Comparison of ENCODE assay signal across 11 mouse cellular contexts in the genomic region with DNA sequence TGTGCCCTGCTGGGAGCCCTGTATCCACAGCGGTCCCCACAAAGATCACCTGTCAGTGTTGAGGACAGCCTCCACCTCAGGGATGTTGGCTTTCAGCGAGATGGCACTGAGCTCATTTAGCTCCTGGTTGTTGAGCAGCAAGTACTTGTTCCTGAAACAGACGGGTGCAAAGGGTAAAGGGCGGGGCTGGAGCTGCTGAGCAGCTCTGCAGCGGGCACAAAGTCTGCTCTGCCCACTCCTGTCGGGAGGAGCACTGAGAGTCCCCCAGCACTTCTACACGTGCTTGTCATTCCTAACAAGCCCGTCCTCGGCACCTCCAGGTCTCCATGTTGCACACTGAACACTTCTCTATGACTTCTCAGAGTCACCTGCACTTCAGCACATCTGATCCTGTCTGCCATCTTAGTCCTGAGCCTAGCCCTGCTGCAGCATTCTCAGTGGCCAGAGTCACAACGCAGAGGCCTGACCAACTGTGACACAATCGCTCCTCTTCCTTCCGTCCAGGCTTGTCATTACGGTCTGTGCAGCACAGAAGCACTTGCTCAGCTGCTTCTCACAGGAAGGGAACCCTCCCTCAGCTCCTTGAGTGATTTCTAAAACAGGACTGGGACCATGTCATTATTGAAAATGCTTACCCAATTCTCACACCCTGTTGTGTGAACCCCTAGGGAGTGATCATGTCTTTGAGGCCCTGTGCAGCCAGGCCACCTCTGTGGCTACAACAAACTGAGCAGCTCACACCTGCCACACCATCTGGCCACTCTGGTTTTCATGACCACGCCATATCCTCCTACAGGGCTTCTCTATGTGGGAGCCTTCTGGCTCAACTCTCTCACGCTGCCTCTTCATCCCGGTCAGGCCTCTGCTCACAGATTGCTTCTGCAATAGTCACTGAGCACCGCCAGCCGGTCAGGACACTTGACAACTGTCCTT. TPM values are rescaled to one million over a fixed set of nuclear protein-coding genes. Genes with fewer than 3 reads are reported as not detected.
DNase-seq lines count a peak whose midpoint lies in the region; ATAC-seq lines count a peak whose summit lies in the region.
"Had no signal": no experiment of that assay in that cellular context is flagged by ENCODE, and none has a peak within 500 bp of the region (broad histone marks: within the 10 kb centered on the region; RNA-seq: fewer than 3 reads in every experiment).

No protein-coding gene starts in this region.

- ATAC-seq in hindbrain, embryonic 13.5 days (ENCODE audit: low FRiP score), result peak; percentile 48
- ATAC-seq in activated CD4-positive, CD25-positive, alpha-beta regulatory T cell, adult 4 months, result no peak

- peaks cover 95% of the 10 kb centered on the region for H3K36me3 ChIP-seq in hindbrain, embryonic 13.5 days

- no peaks in the 10 kb centered on the region for H3K27me3 ChIP-seq in hindbrain, embryonic 13.5 days

- H3K4me1 ChIP-seq in hindbrain, embryonic 13.5 days (replicated peaks), result peaks cover 18% of the 10 kb centered on the region; the same call in 1 of the 2 replicates

- no peaks in the 10 kb centered on the region for H3K9me3 ChIP-seq in hindbrain, embryonic 13.5 days

- peak overlapping the region; percentile 63 for H3K27ac ChIP-seq in hindbrain, embryonic 13.5 days
- H3K27ac ChIP-seq: liver, embryonic 14.5 days had no signal

- H3K4me2 ChIP-seq in hindbrain, embryonic 13.5 days, result no peak overlapping the region

- H3K4me3 ChIP-seq in hindbrain, embryonic 13.5 days, result no peak overlapping the region

- 71% methylated on average over 18 of the region's 18 CpGs for WGBS in hindbrain, embryonic 13.5 days

- intact Hi-C loops in heart, postnatal 14 days (cut with DNase I), result no loop called here

- peak; percentile 87 for DNase-seq in heart, adult 11 months
- no peak for DNase-seq in heart, postnatal 14 days
- DNase-seq in brain, adult 2 months (ENCODE audit: low read depth, low spot score), result peak; percentile 87
- peak; percentile 39 to 62 for DNase-seq in kidney, postnatal 4 days
- DNase-seq in heart, adult 9 months (ENCODE audit: low spot score in 2 of 2), result no peak
- no peak for DNase-seq in MN1 (ENCODE audit: low spot score)
- DNase-seq: adrenal gland, adult 2 months had no signal

- 0 out of 2 replicates have a peak overlapping the region, but pooled peaks have one; percentile 0 for H3K9ac ChIP-seq in hindbrain, embryonic 13.5 days
- H3K9ac ChIP-seq: liver, embryonic 14.5 days had no signal

RNA-seq across cellular contexts. Expression of a gene that starts 30.8 kb away (rescaled TPM):
- total RNA-seq in heart, postnatal 14 days (2021), result 10 to 100 TPM; 31.7 to 37.8 TPM
- polyA plus RNA-seq in hindbrain, embryonic 13.5 days (2015; fragmentation: Nextera tagmentation; extraction: Ambion mirVana), result 0.82 and 0.88 TPM in 2 replicates
- not detected for polyA plus RNA-seq in activated CD4-positive, CD25-positive, alpha-beta regulatory T cell, adult 4 months (2017; shearing (Covaris generic))
- polyA plus RNA-seq: urinary bladder, adult 2 months had no signal

RNA-seq across cellular contexts. Expression of a gene that starts 49.2 kb away (rescaled TPM):
- 10 to 100 TPM; 14.5 to 15.9 TPM for total RNA-seq in heart, postnatal 14 days (2021)
- 14.8 and 16.4 TPM in 2 replicates for polyA plus RNA-seq in hindbrain, embryonic 13.5 days (2015; fragmentation: Nextera tagmentation; extraction: Ambion mirVana)
- polyA plus RNA-seq in activated CD4-positive, CD25-positive, alpha-beta regulatory T cell, adult 4 months (2017; shearing (Covaris generic)), result 10 to 100 TPM; 13.8 to 15.7 TPM

RNA-seq across cellular contexts. Expression of a gene that starts 50.4 kb away (rescaled TPM):
- 10 to 100 TPM; 81.3 to 82.5 TPM for total RNA-seq in heart, postnatal 14 days (2021)
- 166 and 170 TPM in 2 replicates for polyA plus RNA-seq in hindbrain, embryonic 13.5 days (2015; fragmentation: Nextera tagmentation; extraction: Ambion mirVana)
- 10 to 100 TPM; 55.4 to 66.2 TPM for polyA plus RNA-seq in activated CD4-positive, CD25-positive, alpha-beta regulatory T cell, adult 4 months (2017; shearing (Covaris generic))

Comparison
In these comparisons a context has a peak if more than half of its experiments do, and no peak if none do; other contexts are left out.
1. DNase-seq: peak in heart, adult 11 months (single experiment), brain, adult 2 months (single experiment) and kidney, postnatal 4 days (2 of 2); none in heart, postnatal 14 days (0 of 2), heart, adult 9 months (0 of 2) and MN1 (single experiment).